Mouse (Mus musculus): ENCODE results near the gene Ptpdc1. TPM values are rescaled to one million over a fixed set of nuclear protein-coding genes. Genes with fewer than 3 reads are reported as not detected.

Ptpdc1 gene
- not detected in 2 replicates for polyA plus RNA-seq (2012)

DNA sequence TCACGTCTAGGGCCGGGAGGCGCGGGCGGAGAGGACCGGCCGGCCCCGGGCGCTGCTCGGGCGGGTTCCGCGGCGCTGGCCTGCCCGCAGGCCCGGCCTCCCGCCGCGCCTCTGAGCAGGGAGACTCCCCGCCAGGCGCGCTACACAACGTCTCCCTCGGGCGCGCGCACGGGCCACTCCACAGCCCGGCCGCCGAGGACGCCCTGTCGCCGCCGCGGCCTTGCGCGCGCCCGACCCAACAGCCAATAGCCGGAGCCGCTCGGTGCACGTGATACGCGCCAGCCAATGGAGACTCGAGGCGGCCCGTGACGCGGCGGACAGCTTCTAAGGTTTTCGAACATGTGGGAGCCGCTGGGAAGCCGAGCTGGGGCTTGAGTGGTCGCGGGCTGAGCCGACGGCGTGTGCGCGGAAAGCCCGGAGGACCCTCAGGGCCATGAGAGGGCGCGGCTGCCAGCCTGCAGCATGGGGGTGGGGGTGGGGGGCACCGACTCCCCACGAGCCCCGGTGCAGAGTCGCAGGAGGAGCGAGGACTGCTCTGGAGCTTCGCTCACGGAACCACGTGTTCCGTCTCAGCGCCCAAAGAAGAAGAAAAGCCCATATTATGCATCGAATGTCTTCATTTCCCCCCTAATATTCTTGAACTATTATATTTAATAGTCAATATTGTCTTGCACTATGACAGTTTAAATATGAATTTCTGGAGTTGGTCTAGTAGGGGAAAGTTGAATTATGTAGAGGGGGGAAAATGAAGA lies at the start of gene Ptpdc1:
Ptpdc1 (minus strand) TSS at position 232 of the 752 bp plus-strand sequence.
- TF ChIP-seq GATA1 (IDR thresholded peaks at IDR 0.05; ENCODE audit: low read length): no peak

DNA sequence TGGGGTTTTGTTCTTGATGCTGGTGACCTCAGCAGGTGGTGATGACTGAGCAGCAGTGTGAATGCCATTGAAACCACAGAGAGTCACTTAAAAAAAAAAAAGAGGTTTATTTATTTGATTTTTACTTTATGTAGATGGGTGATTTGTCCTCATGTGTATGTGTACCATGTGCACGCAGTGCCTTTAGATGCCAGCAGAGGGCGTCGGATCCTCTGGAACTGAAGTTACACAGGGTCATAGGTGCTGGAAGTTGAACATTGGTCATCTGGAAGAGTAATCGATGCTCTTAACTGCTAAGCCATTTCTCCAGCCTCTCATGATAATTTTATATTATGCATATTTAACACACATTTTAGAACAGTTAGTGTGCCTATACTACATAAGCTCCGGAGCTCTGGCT lies 49.1 kb upstream of the Ptpdc1 start:
- TF ChIP-seq GATA1 (IDR thresholded peaks at IDR 0.05; ENCODE audit: low read length): no peak

DNA sequence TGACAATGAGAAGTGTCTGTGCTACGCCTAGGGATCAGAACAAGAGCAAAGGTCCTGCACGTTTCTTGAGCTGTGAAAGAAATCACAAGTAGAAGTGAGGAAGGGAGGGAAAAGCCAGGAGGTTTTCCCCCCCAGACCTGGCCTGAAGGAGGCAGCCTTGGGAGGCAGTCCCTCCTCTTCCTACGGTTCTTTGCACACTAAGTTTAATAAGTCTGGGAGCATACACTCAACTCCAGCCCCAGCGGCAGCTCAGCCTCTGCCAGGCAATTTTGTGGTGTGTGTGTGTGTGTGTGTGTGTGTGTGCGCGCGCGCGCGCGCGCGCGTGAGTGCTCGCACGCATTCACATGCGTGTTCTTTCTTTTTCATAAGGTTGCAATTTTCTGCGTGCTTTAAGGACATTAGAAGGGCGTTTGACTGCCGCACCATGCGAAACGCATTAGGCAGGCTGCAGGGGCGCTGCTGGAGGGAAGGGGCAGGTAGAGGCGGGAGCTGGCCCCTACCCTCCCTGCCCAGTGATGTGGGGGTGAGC lies 46.9 kb upstream of the Ptpdc1 start:
- TF ChIP-seq GATA1 (IDR thresholded peaks at IDR 0.05; ENCODE audit: low read length): no peak

DNA sequence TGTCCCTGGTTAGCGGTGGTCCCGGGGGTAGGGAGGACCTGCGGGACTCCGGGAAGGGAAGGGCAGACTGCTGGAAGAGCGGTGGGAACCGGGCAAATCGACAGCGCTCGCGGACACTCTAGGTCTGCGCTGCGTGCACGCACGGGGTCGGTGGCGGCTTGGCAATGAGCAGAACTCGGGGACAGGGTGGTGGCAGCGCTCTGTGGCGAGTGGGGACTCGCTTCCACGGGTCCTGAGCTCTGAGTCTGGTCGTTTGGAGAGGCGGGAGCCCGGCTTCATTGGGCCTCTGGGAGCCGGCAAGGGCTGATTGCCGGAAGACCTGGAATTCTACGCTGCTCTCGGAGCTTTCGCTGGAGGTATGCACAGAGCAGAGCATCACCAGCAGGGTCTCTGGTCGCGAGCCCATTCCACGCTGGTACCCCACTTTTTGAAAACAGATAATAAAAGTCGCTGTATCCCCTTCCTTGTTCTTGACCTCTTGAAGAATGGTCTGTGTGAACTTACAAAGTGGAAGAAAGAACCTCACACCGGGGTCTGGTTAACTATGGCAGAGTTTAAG lies 43.6 kb upstream of the Ptpdc1 start:
- TF ChIP-seq GATA1 (IDR thresholded peaks at IDR 0.05; ENCODE audit: low read length): no peak

DNA sequence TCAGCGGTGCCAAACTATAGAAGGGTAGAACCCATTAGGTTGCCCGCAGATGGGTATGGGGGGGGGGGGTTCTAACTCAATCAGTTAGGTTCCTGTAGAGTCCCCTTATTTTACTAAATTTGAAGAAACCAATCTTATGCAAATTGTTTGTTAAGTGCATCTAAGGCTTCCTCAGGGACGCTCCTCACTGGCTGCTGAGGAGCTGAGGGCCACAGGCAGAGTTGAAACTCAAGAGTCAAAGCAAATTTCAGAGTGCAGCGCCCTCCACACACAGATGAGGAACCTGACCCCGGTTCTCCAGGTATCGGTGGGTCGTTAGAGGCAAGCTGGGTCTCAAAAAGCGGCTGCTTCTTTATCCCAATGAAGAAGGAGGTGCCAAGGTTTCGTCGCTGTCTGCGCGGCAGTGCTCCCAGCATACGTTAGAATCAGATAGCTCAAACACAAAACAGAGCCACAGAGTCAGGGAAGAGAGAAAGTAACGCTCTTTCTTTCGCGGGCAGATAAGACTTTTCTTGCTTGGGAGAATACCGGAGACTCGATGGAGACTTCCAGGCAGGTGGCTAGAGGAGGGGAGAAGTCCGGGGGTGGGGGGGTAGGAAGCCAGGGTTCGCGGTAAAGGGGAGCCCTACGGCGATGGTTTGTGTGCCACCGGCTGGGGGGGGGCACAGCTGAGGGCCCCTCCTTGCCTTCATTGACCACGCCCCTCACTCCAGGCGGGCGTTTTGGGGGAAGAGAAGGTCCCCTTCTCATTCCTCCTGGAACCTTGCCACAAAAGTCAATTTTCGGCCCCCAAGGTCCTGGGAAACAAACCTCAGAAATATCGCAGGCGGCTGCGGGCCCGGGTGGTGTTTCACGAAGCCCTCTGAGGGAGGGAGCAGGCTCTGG lies 42.9 kb upstream of the Ptpdc1 start:
- no peak for TF ChIP-seq GATA1 (IDR thresholded peaks at IDR 0.05; ENCODE audit: low read length)

DNA sequence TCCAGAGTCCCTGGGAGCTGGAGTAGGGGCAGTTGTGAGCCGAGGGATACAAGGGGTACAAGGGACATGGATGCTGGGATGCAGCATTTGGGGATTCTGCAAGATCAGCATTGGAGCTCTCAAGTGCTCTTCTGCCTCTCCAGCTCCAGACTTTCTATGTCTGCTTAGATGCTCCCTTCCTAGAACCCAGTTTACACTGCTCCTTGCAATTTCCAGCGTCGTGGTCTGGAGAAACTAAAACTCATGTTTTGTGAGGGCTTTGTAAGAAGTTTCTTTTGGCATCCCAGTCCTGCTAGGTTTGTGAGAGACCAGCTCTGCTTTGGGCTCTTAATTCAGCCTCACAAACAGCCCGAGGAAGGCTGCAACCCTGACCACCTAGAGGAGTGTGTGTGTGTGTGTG lies 42.0 kb upstream of the Ptpdc1 start:
- no peak for TF ChIP-seq GATA1 (IDR thresholded peaks at IDR 0.05; ENCODE audit: low read length)

DNA sequence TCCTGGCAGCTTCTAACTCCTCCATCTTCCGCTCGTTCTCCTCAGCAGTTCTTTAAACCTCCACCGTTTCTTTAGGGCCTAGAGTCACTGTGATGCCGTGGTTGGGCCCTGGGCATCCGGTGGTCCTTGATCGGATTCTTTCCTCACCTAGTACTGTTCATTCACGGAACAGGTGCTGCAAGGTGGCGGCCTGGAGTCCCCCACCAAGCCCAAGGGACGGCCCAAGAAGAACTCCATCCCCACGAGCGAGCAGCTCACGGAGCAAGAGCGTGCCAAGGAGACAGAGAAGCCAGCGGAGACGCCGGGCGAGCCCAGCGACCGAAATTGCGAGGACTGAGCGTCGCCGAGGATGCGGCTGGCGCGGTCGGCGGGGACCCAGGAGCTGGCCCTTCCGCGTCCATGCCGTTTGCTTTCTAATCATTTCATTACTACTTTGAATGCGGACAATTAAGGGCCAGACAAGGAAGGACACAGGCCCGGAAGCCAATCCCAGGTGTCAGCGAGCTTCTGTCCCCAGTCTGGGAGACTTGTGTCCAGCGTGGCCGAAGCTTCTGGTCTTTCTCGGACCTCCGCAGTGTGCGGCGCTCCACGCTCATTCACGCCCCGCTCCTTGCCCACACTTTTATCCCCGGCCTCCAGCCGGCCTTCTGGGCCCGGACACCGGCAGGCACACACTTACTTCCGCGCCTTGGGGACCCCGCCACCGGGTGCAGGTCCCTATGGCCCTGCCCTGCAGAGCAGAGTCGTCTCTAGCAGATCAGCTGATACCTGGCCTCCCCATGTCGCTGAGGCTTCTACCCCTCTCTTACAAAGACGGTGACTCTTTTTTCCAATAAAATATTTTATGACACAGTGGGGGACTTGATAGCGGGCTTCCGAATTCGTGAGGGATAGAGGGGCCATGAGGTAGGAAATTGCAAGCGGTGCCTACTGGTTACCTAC lies 40.5 kb upstream of the Ptpdc1 start:
- no peak for TF ChIP-seq GATA1 (IDR thresholded peaks at IDR 0.05; ENCODE audit: low read length)

DNA sequence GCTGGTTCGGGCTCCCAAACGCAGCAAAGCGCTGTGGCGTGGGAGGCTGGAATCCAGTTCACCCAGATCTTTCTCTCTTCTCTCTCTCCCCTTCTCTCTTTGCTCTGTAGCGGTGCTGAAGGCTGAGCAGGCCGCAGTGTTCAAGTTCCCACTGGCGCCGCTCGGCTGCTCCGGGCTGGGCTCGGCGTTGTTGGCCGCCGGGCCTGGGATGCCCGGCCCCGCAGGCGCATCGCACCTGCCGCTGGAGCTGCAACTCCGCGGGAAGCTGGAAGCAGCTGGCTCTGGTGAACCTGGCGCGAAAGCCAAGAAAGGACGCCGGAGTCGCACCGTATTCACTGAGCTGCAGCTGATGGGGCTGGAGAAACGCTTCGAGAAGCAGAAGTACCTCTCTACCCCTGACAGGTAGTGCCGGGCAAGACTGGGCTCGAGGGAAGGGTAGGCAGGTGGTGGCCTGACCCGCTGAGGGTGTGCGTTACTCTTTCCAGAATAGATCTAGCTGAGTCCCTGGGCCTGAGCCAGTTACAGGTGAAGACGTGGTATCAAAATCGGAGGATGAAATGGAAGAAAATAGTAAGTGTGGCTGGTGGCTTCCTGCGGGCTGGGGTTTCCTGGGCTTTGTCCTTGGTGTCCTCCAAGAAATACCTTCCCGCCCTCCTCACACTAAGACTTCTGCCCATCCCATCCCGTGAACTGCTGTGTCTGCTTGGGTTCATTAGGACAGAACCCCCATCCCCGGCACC lies 39.6 kb upstream of the Ptpdc1 start:
- no peak for TF ChIP-seq GATA1 (IDR thresholded peaks at IDR 0.05; ENCODE audit: low read length)

DNA sequence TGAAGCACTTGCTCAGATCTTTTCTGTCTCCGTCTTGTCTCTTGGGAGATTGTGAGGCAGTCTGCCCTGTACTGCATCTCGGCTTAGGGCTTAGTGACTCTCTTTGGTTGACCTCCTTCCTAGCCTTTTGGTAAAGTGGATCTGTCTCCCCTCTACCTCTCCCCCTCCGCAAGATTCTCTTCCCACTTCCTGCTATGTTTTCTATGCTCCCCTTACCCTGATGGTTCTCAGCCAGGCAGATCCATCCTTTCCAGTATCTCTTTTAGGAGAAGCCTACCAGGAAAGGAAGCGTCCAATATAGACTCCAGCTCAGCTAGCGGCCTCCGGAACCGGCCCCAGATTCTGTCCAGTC lies 38.5 kb upstream of the Ptpdc1 start:
- TF ChIP-seq GATA1 (IDR thresholded peaks at IDR 0.05; ENCODE audit: low read length): no peak

DNA sequence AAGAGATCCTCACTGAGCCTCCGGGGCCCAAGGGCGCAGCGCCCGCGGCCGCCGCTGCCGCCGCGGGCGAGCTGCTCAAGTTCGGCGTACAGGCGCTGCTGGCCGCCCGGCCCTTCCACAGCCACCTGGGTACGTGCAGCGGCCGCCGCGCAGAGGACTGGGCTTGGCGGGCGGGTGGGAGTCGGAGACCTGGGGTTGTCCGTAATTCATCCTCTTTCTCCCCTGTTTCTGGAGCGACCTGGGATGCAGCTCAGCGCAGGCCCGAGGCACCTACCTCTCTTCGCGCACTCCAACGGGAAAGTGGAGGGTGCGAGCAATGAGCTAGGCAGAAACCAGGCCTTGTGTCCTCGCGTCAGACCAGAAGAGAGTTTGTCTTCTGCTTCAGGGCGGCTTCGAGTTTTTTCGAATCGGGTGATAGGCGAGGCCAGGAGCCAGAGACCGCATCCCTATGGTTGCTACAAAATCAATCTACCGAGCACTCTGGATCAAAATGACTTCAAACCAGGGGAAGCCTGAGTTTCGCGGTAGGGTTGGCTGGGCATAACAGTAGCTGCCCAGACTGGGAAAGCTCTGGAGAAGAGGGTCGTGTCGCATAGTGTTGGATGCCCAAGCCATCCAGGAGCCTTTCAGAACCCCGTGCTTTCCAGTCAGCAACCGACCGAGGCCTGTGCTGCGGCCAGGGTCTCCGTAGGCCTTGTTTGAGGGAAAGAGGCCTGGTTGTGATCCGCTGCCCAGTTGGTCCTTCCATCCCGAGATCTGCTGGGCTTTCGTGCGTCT lies 37.9 kb upstream of the Ptpdc1 start:
- TF ChIP-seq GATA1 (IDR thresholded peaks at IDR 0.05; ENCODE audit: low read length): no peak

DNA sequence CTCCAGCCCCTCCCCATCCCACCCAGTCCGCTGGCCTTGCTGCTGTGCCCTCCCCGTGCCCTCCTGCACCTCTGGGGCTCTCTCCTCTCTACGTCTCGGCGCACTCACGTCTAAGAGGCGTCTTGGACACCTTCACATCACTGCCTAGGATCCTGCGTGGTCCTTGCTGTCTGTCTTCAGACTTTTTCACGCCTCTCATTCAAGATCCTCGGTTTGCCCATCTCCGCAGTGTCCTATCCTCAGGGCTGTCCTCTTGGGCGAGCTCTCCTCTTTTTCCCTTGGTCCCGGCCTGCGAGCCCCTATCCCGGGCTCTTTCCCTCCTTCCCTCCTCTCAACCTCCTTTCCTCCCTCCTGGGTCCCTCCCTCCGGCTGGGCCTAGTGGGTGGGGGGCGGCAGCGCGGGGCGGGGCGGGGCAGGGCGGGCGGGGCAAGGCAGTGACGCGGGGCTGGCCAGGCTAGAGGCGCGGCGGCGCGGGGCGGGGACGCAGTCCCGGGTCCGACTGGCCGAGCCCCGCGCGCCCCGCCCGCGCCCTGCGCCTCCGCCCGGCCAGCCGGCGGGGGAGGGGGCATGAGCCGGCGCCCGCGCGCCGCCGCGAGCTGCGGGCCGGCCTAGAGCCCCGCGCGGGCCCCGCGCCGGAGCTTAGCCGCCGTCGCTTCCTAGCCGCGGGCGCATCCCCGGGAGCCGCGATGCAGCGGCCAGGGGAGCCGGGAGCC lies 37.1 kb upstream of the Ptpdc1 start, which contains the start of gene Barx1:
Barx1 (plus strand) TSS at position 568 of the 713 bp plus-strand sequence.
- no peak for TF ChIP-seq GATA1 (IDR thresholded peaks at IDR 0.05; ENCODE audit: low read length)

DNA sequence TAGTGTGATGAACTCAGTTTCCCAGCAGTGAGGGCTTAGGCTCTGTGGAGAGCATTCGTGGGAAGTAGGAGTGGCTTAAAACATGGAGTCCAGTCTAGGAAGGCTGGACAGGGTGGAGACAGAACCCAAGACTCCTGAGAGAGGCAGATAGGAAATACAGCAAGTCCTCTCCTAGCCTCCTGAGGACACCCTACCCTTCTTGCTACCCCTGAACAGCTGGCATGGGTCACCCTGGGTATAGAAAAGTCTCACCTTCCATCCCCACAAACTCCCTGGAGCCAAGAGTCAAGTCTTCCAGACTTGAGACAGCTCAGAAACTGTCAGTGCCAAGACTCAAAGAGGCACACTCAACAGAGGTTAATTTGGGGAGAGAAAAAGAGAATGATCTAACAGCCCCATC lies 36.1 kb upstream of the Ptpdc1 start:
- no peak for TF ChIP-seq GATA1 (IDR thresholded peaks at IDR 0.05; ENCODE audit: low read length)

DNA sequence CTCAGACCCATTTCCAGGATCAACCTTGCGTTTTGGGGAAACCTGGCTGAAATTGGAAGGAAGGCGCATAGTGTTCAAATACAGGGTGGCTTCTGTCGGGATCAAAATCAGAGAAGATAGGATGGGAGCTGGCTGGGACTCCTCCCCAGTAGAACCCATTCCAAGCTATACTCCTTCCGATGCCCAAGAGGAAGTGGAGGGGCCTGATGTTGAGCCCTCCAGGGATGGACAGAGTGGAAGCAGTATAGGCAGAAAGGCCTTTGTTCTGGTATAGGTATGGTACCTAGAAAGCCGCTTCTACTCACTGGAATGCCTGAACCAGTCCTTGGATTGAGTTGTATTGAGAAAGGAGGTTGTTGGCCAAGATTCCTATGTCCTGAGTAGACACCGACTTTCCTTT lies 35.3 kb upstream of the Ptpdc1 start:
- TF ChIP-seq GATA1 (IDR thresholded peaks at IDR 0.05; ENCODE audit: low read length): no peak
